Mouse (Mus musculus) heart, adult 8-10 months (tissue): ENCODE measurements at regions not wholly inside any gene's neighbourhood (a gene's known extent, or its start where the extent isn't known, plus 50 kb on each side); places are given as distances from the start of the nearest gene placed in this dataset.
A peak's percentile ranks its signal among the peaks of the same experiment; 100 is the strongest.

Experiments used
- DNase-seq: peaks from one replicate; pipeline ENCODE4 v3.0.0; 2022; ENCODE audit warnings: low spot score

GRCm38 (mm10) chr2:11853210-11853973, 75.7 kb downstream of the Ankrd16 start:
- no peak for DNase-seq

- no peak for DNase-seq
Measured at GRCm38 (mm10) chr2:11869983-11870382, 92.3 kb downstream of the Ankrd16 start.

- DNase-seq: no peak
Measured at GRCm38 (mm10) chr2:11880005-11880404, 102.3 kb downstream of the Ankrd16 start.

- DNase-seq: no peak
Measured at GRCm38 (mm10) chr2:11894792-11895568, 117.3 kb downstream of the Ankrd16 start.

- no peak for DNase-seq
Measured at GRCm38 (mm10) chr2:11899698-11900660, 122.3 kb downstream of the Ankrd16 start.

- no peak for DNase-seq
Measured at GRCm38 (mm10) chr2:11914782-11915181, 137.1 kb downstream of the Ankrd16 start.

GRCm38 (mm10) chr2:11917373-11917772, 139.7 kb downstream of the Ankrd16 start:
- DNase-seq: no peak

GRCm38 (mm10) chr2:11918070-11918469, 140.4 kb downstream of the Ankrd16 start:
- DNase-seq: no peak

GRCm38 (mm10) chr2:11960777-11961176, 183.1 kb downstream of the Ankrd16 start:
- DNase-seq: no peak

- no peak for DNase-seq
Measured at GRCm38 (mm10) chr2:11965374-11965773, 187.7 kb downstream of the Ankrd16 start.

- no peak for DNase-seq
Measured at GRCm38 (mm10) chr2:11967001-11967400, 189.3 kb downstream of the Ankrd16 start.

- DNase-seq: no peak
Measured at GRCm38 (mm10) chr2:11971972-11972371, 194.3 kb downstream of the Ankrd16 start.

GRCm38 (mm10) chr2:12001938-12002899, 224.5 kb downstream of the Ankrd16 start:
- peak; percentile 16 for DNase-seq

- DNase-seq: no peak
Measured at GRCm38 (mm10) chr2:12004330-12004729, 226.7 kb downstream of the Ankrd16 start.

- DNase-seq: no peak
Measured at GRCm38 (mm10) chr2:12007201-12007600, 229.5 kb downstream of the Ankrd16 start.

GRCm38 (mm10) chr2:12011441-12011840, 233.8 kb downstream of the Ankrd16 start:
- peak; percentile 14 for DNase-seq

GRCm38 (mm10) chr2:12019607-12020006, 241.9 kb downstream of the Ankrd16 start:
- DNase-seq: no peak

- DNase-seq: peak; percentile 44
Measured at GRCm38 (mm10) chr2:12023402-12024111, 245.9 kb downstream of the Ankrd16 start.

GRCm38 (mm10) chr2:12026220-12026619, 248.5 kb downstream of the Ankrd16 start:
- DNase-seq: no peak
